Mouse (Mus musculus): ENCODE measurements around the gene Cd28. TPM values are rescaled to one million over a fixed set of nuclear protein-coding genes. Genes with fewer than 3 reads are reported as not detected.

Gene Cd28
- polyA plus RNA-seq, 1 experiment, result 0.35 TPM

- no peaks in the 10 kb centered on the region for H3K79me2 ChIP-seq (ENCODE audit: control insufficient read depth, insufficient read depth)
- TF ChIP-seq MYOD1 (IDR thresholded peaks at IDR 0.05; ENCODE audit: control insufficient read depth in 1 of 3, insufficient read length in 2 of 3, low read depth in 2 of 3) (peak in 1 of 3 experiments; percentile 23), E2F4 (IDR thresholded peaks at IDR 0.05; ENCODE audit: insufficient read depth) (no peak)
- no peak overlapping the region for H3ac ChIP-seq (ENCODE audit: control insufficient read depth, insufficient read length)
- no peaks in the 10 kb centered on the region for H3K36me3 ChIP-seq (ENCODE audit: control insufficient read depth, insufficient read depth)
- no peaks in the 10 kb centered on the region for H3K27me3 ChIP-seq (ENCODE audit: control insufficient read depth, insufficient read depth, insufficient read length)
- H3K4me3 ChIP-seq, result no peak overlapping the region
- no peak overlapping the region for H3K4me2 ChIP-seq (ENCODE audit: low read depth)
Observed at GRCm38 (mm10) chr1:60755391-60756243, 39.0 kb downstream of the Cd28 start.

GRCm38 (mm10) chr1:60757631-60758030 lies 41.0 kb downstream of the Cd28 start:
- Histone ChIP-seq H3K36me3 (ENCODE audit: control insufficient read depth, insufficient read depth) (no peaks in the 10 kb centered on the region), H3K4me3 (no peak overlapping the region), H3K79me2 (ENCODE audit: control insufficient read depth, insufficient read depth) (no peaks in the 10 kb centered on the region)

GRCm38 (mm10) chr1:60758226-60758625 lies 41.6 kb downstream of the Cd28 start:
- Histone ChIP-seq H3K27me3 (ENCODE audit: control insufficient read depth, insufficient read depth, insufficient read length) (no peaks in the 10 kb centered on the region), H3ac (ENCODE audit: control insufficient read depth, insufficient read length) (no peak overlapping the region), H3K36me3 (ENCODE audit: control insufficient read depth, insufficient read depth) (no peaks in the 10 kb centered on the region), H3K4me2 (ENCODE audit: low read depth) (no peak overlapping the region), H3K79me2 (ENCODE audit: control insufficient read depth, insufficient read depth) (no peaks in the 10 kb centered on the region), H3K4me3 (no peak overlapping the region)
- TF ChIP-seq E2F4 (IDR thresholded peaks at IDR 0.05; ENCODE audit: insufficient read depth) (no peak), TCF12 (IDR thresholded peaks at IDR 0.05; ENCODE audit: insufficient read depth, poor library complexity, severe bottlenecking) (no peak), POLR2AphosphoS2 (IDR thresholded peaks at IDR 0.05; ENCODE audit: insufficient read length, low read depth) (no peak), CEBPB (IDR thresholded peaks at IDR 0.05; ENCODE audit: insufficient read depth, poor library complexity, severe bottlenecking) (no peak), SRF (IDR thresholded peaks at IDR 0.05; ENCODE audit: control insufficient read depth, insufficient read length, low read depth) (no peak), MYOG (IDR thresholded peaks at IDR 0.05; ENCODE audit: control insufficient read depth in 1 of 3, insufficient read depth in 1 of 3, insufficient read length in 2 of 3, low read depth in 2 of 3) (no peak), USF1 (IDR thresholded peaks at IDR 0.05; ENCODE audit: low read depth) (no peak), TCF3 (IDR thresholded peaks at IDR 0.05; ENCODE audit: insufficient read length, low read depth) (no peak), REST (IDR thresholded peaks at IDR 0.05; ENCODE audit: insufficient read depth, insufficient read length) (no peak), MYOD1 (IDR thresholded peaks at IDR 0.05; ENCODE audit: control insufficient read depth in 1 of 3, insufficient read length in 2 of 3, low read depth in 2 of 3) (no peak), POLR2A (IDR thresholded peaks at IDR 0.05; ENCODE audit: insufficient read length, low read depth) (no peak), MAX (IDR thresholded peaks at IDR 0.05; ENCODE audit: low read depth) (no peak)

More at GRCm38 (mm10) chr1:60757631-60758030, 41.0 kb downstream of the Cd28 start:
- no peak overlapping the region for H3K4me2 ChIP-seq (ENCODE audit: low read depth)
- H3K27me3 ChIP-seq (ENCODE audit: control insufficient read depth, insufficient read depth, insufficient read length), result no peaks in the 10 kb centered on the region
- no peak overlapping the region for H3ac ChIP-seq (ENCODE audit: control insufficient read depth, insufficient read length)
- TF ChIP-seq E2F4 (IDR thresholded peaks at IDR 0.05; ENCODE audit: insufficient read depth) (no peak), MYOD1 (IDR thresholded peaks at IDR 0.05; ENCODE audit: control insufficient read depth in 1 of 3, insufficient read length in 2 of 3, low read depth in 2 of 3) (no peak), POLR2A (IDR thresholded peaks at IDR 0.05; ENCODE audit: insufficient read length, low read depth) (no peak), REST (IDR thresholded peaks at IDR 0.05; ENCODE audit: insufficient read depth, insufficient read length) (no peak), USF1 (IDR thresholded peaks at IDR 0.05; ENCODE audit: low read depth) (no peak), MYOG (IDR thresholded peaks at IDR 0.05; ENCODE audit: control insufficient read depth in 1 of 3, insufficient read depth in 1 of 3, insufficient read length in 2 of 3, low read depth in 2 of 3) (no peak), TCF3 (IDR thresholded peaks at IDR 0.05; ENCODE audit: insufficient read length, low read depth) (no peak), CEBPB (IDR thresholded peaks at IDR 0.05; ENCODE audit: insufficient read depth, poor library complexity, severe bottlenecking) (no peak), TCF12 (IDR thresholded peaks at IDR 0.05; ENCODE audit: insufficient read depth, poor library complexity, severe bottlenecking) (no peak)

GRCm38 (mm10) chr1:60759563-60760335 lies 43.1 kb downstream of the Cd28 start:
- H3K27me3 ChIP-seq (ENCODE audit: control insufficient read depth, insufficient read depth, insufficient read length), result no peaks in the 10 kb centered on the region
- no peak overlapping the region for H3K4me2 ChIP-seq (ENCODE audit: low read depth)
- no peak overlapping the region for H3K4me3 ChIP-seq
- no peaks in the 10 kb centered on the region for H3K36me3 ChIP-seq (ENCODE audit: control insufficient read depth, insufficient read depth)
- TF ChIP-seq POLR2A (IDR thresholded peaks at IDR 0.05; ENCODE audit: insufficient read length, low read depth) (no peak), MYOD1 (IDR thresholded peaks at IDR 0.05; ENCODE audit: control insufficient read depth in 1 of 3, insufficient read length in 2 of 3, low read depth in 2 of 3) (no peak), CEBPB (IDR thresholded peaks at IDR 0.05; ENCODE audit: insufficient read depth, poor library complexity, severe bottlenecking) (no peak), MAX (IDR thresholded peaks at IDR 0.05; ENCODE audit: low read depth) (no peak), E2F4 (IDR thresholded peaks at IDR 0.05; ENCODE audit: insufficient read depth) (no peak), POLR2AphosphoS2 (IDR thresholded peaks at IDR 0.05; ENCODE audit: insufficient read length, low read depth) (no peak), TCF12 (IDR thresholded peaks at IDR 0.05; ENCODE audit: insufficient read depth, poor library complexity, severe bottlenecking) (no peak), USF1 (IDR thresholded peaks at IDR 0.05; ENCODE audit: low read depth) (no peak)
- H3K79me2 ChIP-seq (ENCODE audit: control insufficient read depth, insufficient read depth), result no peaks in the 10 kb centered on the region
- no peak overlapping the region for H3ac ChIP-seq (ENCODE audit: control insufficient read depth, insufficient read length)

Measured in myocyte (in vitro differentiated cells).